Mouse (Mus musculus): Measurements from ENCODE around the gene Tob1. TPM values are rescaled to one million over a fixed set of nuclear protein-coding genes. Genes with fewer than 3 reads are reported as not detected.

Gene Tob1
- total and polyA plus RNA-seq, 2 experiments from 2014 or later = 20.4 to 27.9 TPM

- ATAC-seq (ENCODE audit: low FRiP score) = no peak
- DNase-seq (ENCODE audit: low spot score) = no peak
- H3K9me3 ChIP-seq (ENCODE audit: low read length) = no peaks in the 10 kb centered on the region
- 72% methylated on average over 4 of the region's 4 CpGs for whole genome bisulfite sequencing
- no peak overlapping the region for H3K27ac ChIP-seq (ENCODE audit: low read depth, low read length)
- no peak overlapping the region for H3K4me3 ChIP-seq (ENCODE audit: low read depth, low read length)
- H3K27me3 ChIP-seq (ENCODE audit: insufficient read depth, low read length) = no peaks in the 10 kb centered on the region
- H3K4me1 ChIP-seq (ENCODE audit: insufficient read depth, low read length) = no peaks in the 10 kb centered on the region
- H3K36me3 ChIP-seq (ENCODE audit: insufficient read depth, low read length) = no peaks in the 10 kb centered on the region
- H3K9ac ChIP-seq (replicated peaks; ENCODE audit: low read length, poor library complexity, severe bottlenecking) = no peak overlapping the region
- TF ChIP-seq CTCF (IDR thresholded peaks at IDR 0.05) = no peak
- H3K4me2 ChIP-seq (ENCODE audit: low read depth, low read length, poor library complexity, severe bottlenecking) = no peak overlapping the region
Measured at GRCm38 (mm10) chr11:94259814-94260213, 48.6 kb downstream of the Tob1 start.

DNA sequence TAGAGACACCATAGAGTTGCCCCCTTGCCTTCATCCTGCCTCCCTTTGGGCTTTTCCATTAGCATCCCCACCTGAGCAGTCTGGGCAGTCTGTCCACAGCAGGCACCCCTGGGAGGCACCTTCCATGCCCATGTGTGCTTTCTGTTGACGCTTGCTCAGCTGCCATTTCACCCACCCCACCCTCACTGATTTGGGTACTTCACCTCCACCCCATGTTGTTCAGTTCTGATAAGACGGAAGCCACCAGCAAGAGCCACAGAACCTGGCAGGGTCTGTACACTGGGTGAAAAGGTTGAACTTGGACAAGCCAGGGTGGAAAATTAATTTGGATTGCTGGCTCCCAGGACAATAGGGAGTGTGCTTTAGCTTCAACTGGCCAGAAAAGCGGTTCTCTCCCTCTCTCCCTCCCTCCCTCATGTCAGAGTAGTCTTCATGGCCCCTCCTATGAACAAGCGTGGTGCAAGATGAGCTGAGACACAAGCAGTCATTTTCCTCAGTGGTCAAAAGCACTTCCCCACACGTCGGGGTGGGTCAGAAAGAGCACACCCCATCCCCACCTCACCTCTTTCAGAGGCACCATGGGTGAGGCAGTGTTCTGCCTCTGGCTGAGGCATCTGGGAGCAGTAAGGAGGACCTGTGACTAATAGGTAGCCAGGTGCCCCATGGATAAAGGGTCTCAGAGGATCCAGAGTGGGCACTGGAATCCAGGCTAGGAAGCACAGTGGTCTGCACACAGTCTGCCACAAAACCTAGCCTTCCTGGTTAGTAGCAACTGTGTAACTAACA is 50.5 kb downstream of the Tob1 start:
- Histone ChIP-seq H3K27ac (ENCODE audit: low read depth, low read length) (no peak overlapping the region), H3K9ac (replicated peaks; ENCODE audit: low read length, poor library complexity, severe bottlenecking) (no peak overlapping the region), H3K9me3 (ENCODE audit: low read length) (no peaks in the 10 kb centered on the region), H3K4me2 (ENCODE audit: low read depth, low read length, poor library complexity, severe bottlenecking) (no peak overlapping the region), H3K4me1 (ENCODE audit: insufficient read depth, low read length) (no peaks in the 10 kb centered on the region), H3K27me3 (ENCODE audit: insufficient read depth, low read length) (no peaks in the 10 kb centered on the region), H3K36me3 (ENCODE audit: insufficient read depth, low read length) (no peaks in the 10 kb centered on the region), H3K4me3 (ENCODE audit: low read depth, low read length) (no peak overlapping the region)
- TF ChIP-seq CTCF (IDR thresholded peaks at IDR 0.05) = no peak
- 66% methylated on average over 6 of the region's 6 CpGs for WGBS
- no peak for ATAC-seq (ENCODE audit: low FRiP score)
- no peak for DNase-seq (ENCODE audit: low spot score)

Other genes starting within 250 kb of the Tob1 start
- 61.1 and 113 TPM in 2 replicates for gene Gm20390, start 243.2 kb upstream of the Tob1 start, total RNA-seq (2014; rRNA removed)
- 370 and 379 TPM in 2 replicates for gene Gm20390, start 243.2 kb upstream of the Tob1 start, polyA plus RNA-seq (2015; fragmentation: Nextera tagmentation; extraction: Ambion mirVana)
- 46.2 and 66.9 TPM in 2 replicates for gene Nme1, start 242.9 kb upstream of the Tob1 start, total RNA-seq (2014; rRNA removed)
- 383 and 424 TPM in 2 replicates for gene Nme1, start 242.9 kb upstream of the Tob1 start, polyA plus RNA-seq (2015; fragmentation: Nextera tagmentation; extraction: Ambion mirVana)
- gene Spag9, start 215.4 kb upstream of the Tob1 start, total RNA-seq (2014; rRNA removed) = 131 and 161 TPM in 2 replicates
- 66.8 and 80.7 TPM in 2 replicates for gene Spag9, start 215.4 kb upstream of the Tob1 start, polyA plus RNA-seq (2015; fragmentation: Nextera tagmentation; extraction: Ambion mirVana)
- 5.0 and 10.0 TPM in 2 replicates for gene Wfikkn2, start 34.6 kb downstream of the Tob1 start, total RNA-seq (2014; rRNA removed)
- gene Wfikkn2, start 34.6 kb downstream of the Tob1 start, polyA plus RNA-seq (2015; fragmentation: Nextera tagmentation; extraction: Ambion mirVana) = 2.6 and 2.7 TPM in 2 replicates
- not detected in 2 replicates for gene Gm21885, start 70.4 kb downstream of the Tob1 start, total RNA-seq (2014; rRNA removed)
- not detected in 2 replicates for gene Gm21885, start 70.4 kb downstream of the Tob1 start, polyA plus RNA-seq (2015; fragmentation: Nextera tagmentation; extraction: Ambion mirVana)
- gene Luc7l3, start 110.5 kb downstream of the Tob1 start, total RNA-seq (2014; rRNA removed) = 47.5 and 87.1 TPM in 2 replicates
- gene Luc7l3, start 110.5 kb downstream of the Tob1 start, polyA plus RNA-seq (2015; fragmentation: Nextera tagmentation; extraction: Ambion mirVana) = 100 and 124 TPM in 2 replicates
- gene Ankrd40, start 116.5 kb downstream of the Tob1 start, total RNA-seq (2014; rRNA removed) = 41.7 and 49.5 TPM in 2 replicates
- 11.9 and 12.8 TPM in 2 replicates for gene Ankrd40, start 116.5 kb downstream of the Tob1 start, polyA plus RNA-seq (2015; fragmentation: Nextera tagmentation; extraction: Ambion mirVana)
- 1.7 and 3.6 TPM in 2 replicates for gene Abcc3, start 181.5 kb downstream of the Tob1 start, total RNA-seq (2014; rRNA removed)
- gene Abcc3, start 181.5 kb downstream of the Tob1 start, polyA plus RNA-seq (2015; fragmentation: Nextera tagmentation; extraction: Ambion mirVana) = 0.72 and 0.99 TPM in 2 replicates

Data from midbrain, postnatal 0 days (tissue).